Mouse (Mus musculus) heart, postnatal 0 days (tissue): ENCODE results near the gene Chaf1a. TPM values are rescaled to one million over a fixed set of nuclear protein-coding genes. Genes with fewer than 3 reads are reported as not detected.

Experiments used
- ATAC-seq: fragments of 200-750 bp; cut with Nextera tagmentation; 2 replicates; pipeline ENCODE4 v1.8.0; 2017; ENCODE audit warnings: low read depth, moderate number of reproducible peaks, moderate library complexity; ENCODE audit not compliant: insufficient read depth
- DNase-seq: peaks from one replicate; pipeline ENCODE4 v3.0.0-alpha.2; 2016; ENCODE audit warnings: low spot score
- H3K27ac ChIP-seq: fragments of 300-500 bp; sonication (generic); 2 replicates; pipeline ENCODE4 v1.5.1; 2014; ENCODE audit warnings: low read depth, mild to moderate bottlenecking
- H3K27me3 ChIP-seq: fragments of 300-500 bp; sonication (generic); 2 replicates; pipeline ENCODE4 v1.6.1; 2014; ENCODE audit warnings: low read length, mixed read lengths; ENCODE audit not compliant: control insufficient read depth, insufficient read depth
- H3K36me3 ChIP-seq: fragments of 300-500 bp; sonication (generic); replicated peaks from 2 replicates; pipeline ENCODE4 v1.6.1; 2014; ENCODE audit warnings: low read length, mixed read lengths; ENCODE audit not compliant: control insufficient read depth, insufficient read depth
- H3K4me1 ChIP-seq: fragments of 300-500 bp; sonication (generic); 2 replicates; pipeline ENCODE4 v1.6.1; 2014; ENCODE audit warnings: antibody characterized with exemption; ENCODE audit not compliant: control insufficient read depth, insufficient read depth
- H3K4me2 ChIP-seq: fragments of 300-500 bp; sonication (generic); 2 replicates; pipeline ENCODE4 v1.6.1; 2014; ENCODE audit warnings: low read depth, mild to moderate bottlenecking, low read length, moderate library complexity
- H3K4me3 ChIP-seq: fragments of 300-500 bp; sonication (generic); 2 replicates; pipeline ENCODE4 v1.5.1; 2014; ENCODE audit warnings: low read depth, low read length
- H3K9ac ChIP-seq: fragments of 300-500 bp; sonication (generic); replicated peaks from 2 replicates; pipeline ENCODE4 v1.6.1; 2014; ENCODE audit warnings: low read depth, low read length, mixed read lengths
- H3K9me3 ChIP-seq: fragments of 300-500 bp; sonication (generic); replicated peaks from 2 replicates; pipeline ENCODE4 v1.6.1; 2016; ENCODE audit warnings: low read length; ENCODE audit not compliant: control insufficient read depth
- CTCF ChIP-seq: IDR thresholded peaks from 2 replicates; pipeline ENCODE4 v1.5.1; 2016; ENCODE audit warnings: antibody characterized with exemption, control low read depth, low read depth
- EP300 ChIP-seq: IDR thresholded peaks from 2 replicates; pipeline ENCODE4 v1.6.1; 2016; ENCODE audit warnings: antibody characterized with exemption, low read depth
- WGBS: fragments of 180-500 bp; shearing (Covaris S2); extraction: QIAGEN DNeasy Blood & Tissue Kit; methylation state at CpG from one replicate; pipeline ENCODE4 v1.1.7; 2014; 5-methylcytosine and 5-hydroxymethylcytosine counted together
- polyA plus RNA-seq: library from polyadenylated mRNA; unstranded; fragments of >200 nt; fragmentation: Nextera tagmentation; extraction: Ambion mirVana; gene quantifications from 2 replicates; pipeline ENCODE4 v1.2.1, GENCODE M21; 2015
- total RNA-seq: library from RNA; depleted of rRNA; stranded (reverse); fragments of >200 nt; gene quantifications from 2 replicates; pipeline ENCODE4 v1.2.3, GENCODE M21; 2014; ENCODE audit warnings: low replicate concordance; rRNA removed

The Chaf1a gene
- total RNA-seq: 2.8 and 8.3 TPM in 2 replicates
- polyA plus RNA-seq: 2.9 and 3.0 TPM in 2 replicates

- DNase-seq (peak; percentile 99), ATAC-seq (peak; percentile 81)
- Histone ChIP-seq H3K27me3 (no peaks in the 10 kb centered on the region), H3K4me1 (peaks cover 11% of the 10 kb centered on the region), H3K9ac (peak within 1 kb of the TSS; percentile 79), H3K27ac (peak within 1 kb of the TSS; percentile 58), H3K36me3 (no peaks in the 10 kb centered on the region; the same call in 1 of the 2 replicates), H3K9me3 (no peaks in the 10 kb centered on the region), H3K4me2 (peak within 1 kb of the TSS; percentile 96), H3K4me3 (peak within 1 kb of the TSS; percentile 88)
- WGBS: under 1% methylated on average over 56 of the region's 68 CpGs
- TF ChIP-seq CTCF (no peak), EP300 (peak; percentile 35; the same call in 1 of the 2 replicates)
Measured at GRCm38 (mm10) chr17:56040030-56040856, at the start of gene Chaf1a. TSS of gene Chaf1a (plus strand) at chr17:56040439.

- Histone ChIP-seq H3K4me2 (no peak overlapping the region), H3K9ac (no peak overlapping the region), H3K4me1 (no peaks in the 10 kb centered on the region), H3K27me3 (peaks cover 12% of the 10 kb centered on the region; the same call in 1 of the 2 replicates), H3K36me3 (0 out of 2 replicates have a peak, but pooled peaks cover under 1% of the 10 kb centered on the region), H3K27ac (no peak overlapping the region), H3K4me3 (no peak overlapping the region), H3K9me3 (no peaks in the 10 kb centered on the region)
- ATAC-seq (no peak), DNase-seq (no peak)
- TF ChIP-seq CTCF (no peak), EP300 (no peak)
- 74% methylated on average over 15 of the region's 15 CpGs for WGBS
Measured at GRCm38 (mm10) chr17:55996007-55996406, 44.2 kb upstream of the Chaf1a start.

DNA sequence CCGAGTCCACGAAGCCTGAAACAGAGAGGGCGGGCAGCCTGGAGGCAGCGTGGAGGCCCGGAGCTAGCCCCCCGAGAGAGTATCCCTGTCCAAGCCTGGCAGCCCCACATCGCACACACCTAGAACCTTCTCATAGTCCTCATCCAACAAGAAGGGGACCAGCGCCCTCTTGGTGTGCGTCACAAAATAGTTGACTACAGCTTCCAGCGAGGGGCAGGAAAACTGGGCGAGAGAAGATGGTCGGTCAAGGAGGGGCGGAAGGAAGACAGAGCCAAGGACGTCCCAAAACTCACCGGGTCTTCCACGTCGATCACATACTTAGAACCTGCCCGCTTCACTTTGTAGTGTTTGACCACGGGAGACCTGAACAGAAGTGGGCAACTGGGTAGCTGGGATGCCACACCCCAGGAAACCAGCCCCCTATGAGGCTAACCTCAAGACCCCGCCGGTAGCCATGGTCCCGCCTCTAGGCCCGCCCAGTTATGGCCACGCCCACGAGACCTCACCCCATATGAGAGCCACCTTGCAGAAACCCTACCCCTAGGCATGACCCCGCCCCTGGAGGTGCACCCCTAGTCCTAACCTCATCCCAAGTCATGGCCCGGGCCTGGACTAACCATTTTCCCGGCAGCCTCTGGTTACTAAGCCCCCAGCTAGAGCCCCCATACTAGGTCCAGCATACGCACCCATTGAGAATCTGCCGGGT is 40.3 kb upstream of the Chaf1a start:
- no peak overlapping the region for H3K27ac ChIP-seq
- H3K9ac ChIP-seq: no peak overlapping the region
- H3K4me1 ChIP-seq: no peaks in the 10 kb centered on the region
- no peak overlapping the region for H3K4me2 ChIP-seq
- DNase-seq (no peak), ATAC-seq (no peak)
- H3K27me3 ChIP-seq: peaks cover 12% of the 10 kb centered on the region; the same call in 1 of the 2 replicates
- TF ChIP-seq CTCF (no peak), EP300 (no peak)
- no peaks in the 10 kb centered on the region for H3K9me3 ChIP-seq
- H3K4me3 ChIP-seq: no peak overlapping the region
- 13% methylated on average over 30 of the region's 30 CpGs for WGBS
- 0 out of 2 replicates have a peak, but pooled peaks cover 9% of the 10 kb centered on the region for H3K36me3 ChIP-seq

DNA sequence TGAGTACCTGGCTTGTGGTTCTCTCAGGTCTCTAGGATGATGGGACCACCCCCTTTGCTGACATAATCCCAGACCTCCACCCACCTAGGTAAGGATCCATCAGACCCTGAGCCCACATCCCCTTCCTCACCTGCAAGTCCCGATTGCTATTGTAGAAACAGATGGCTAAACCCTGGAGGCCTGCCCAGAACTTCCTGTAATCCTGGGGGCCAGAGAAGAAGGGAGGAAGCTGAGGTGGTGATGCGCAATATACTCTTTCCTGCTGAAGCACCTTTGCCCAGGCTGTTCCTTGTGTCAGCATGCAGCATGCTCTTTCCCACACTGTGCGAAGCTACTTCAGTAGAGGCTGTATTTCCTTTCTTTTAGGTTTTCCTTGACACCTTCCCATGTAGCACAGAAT is 37.2 kb upstream of the Chaf1a start:
- ATAC-seq (no peak), DNase-seq (no peak)
- H3K4me1 ChIP-seq: peaks cover 4% of the 10 kb centered on the region
- no peaks in the 10 kb centered on the region for H3K9me3 ChIP-seq
- TF ChIP-seq EP300 (no peak), CTCF (no peak)
- no peak overlapping the region for H3K4me3 ChIP-seq
- WGBS: 57% methylated on average over 3 of the region's 3 CpGs
- H3K36me3 ChIP-seq: 0 out of 2 replicates have a peak, but pooled peaks cover 9% of the 10 kb centered on the region
- no peak overlapping the region for H3K4me2 ChIP-seq
- no peak overlapping the region for H3K9ac ChIP-seq
- H3K27ac ChIP-seq: no peak overlapping the region
- peaks cover 12% of the 10 kb centered on the region; the same call in 1 of the 2 replicates for H3K27me3 ChIP-seq

DNA sequence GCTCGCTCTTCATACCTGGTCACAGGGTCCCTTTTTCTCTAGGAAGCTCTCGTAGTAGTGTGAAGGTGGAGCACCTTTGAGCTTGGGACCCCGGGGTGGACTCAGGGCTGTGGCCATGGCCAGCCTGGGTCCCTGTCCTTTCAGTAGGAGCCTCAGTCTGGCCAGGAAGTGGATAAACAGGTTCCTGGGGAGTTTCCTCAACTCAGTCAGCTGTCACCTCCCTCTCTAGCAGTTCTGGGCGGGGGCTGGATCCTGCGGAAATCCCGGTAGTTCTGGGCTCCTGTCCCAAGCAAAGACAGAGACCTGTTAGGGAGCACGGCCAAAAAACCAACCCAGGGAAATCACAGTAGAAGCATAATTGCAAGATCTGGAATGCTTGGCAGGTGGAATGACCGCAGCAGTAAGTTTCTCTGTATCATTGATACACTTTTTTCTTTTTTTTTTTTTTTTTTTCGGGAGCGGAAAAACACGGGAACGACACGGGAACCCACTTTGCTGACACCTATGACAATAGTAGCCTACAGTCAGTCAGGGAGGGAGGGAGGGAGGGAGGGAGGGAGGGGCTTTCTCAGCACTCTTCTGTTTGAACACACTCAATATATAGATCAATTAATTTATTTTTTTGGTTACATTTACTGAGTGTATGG is 34.7 kb upstream of the Chaf1a start, which contains the start of the genes Stap2 and Mpnd:
Gene Stap2 (minus strand): TSS at position 170 of the 647 bp plus-strand sequence.
Gene Mpnd (plus strand): TSS at position 297 of the 647 bp plus-strand sequence.
- DNase-seq (peak; percentile 88), ATAC-seq (no peak)
- H3K4me1 ChIP-seq: peaks cover 16% of the 10 kb centered on the region
- H3K9ac ChIP-seq: no peak within 1 kb of the TSS
- H3K9me3 ChIP-seq: no peaks in the 10 kb centered on the region
- 0 out of 2 replicates have a peak, but pooled peaks cover 9% of the 10 kb centered on the region for H3K36me3 ChIP-seq
- TF ChIP-seq CTCF (no peak), EP300 (0 out of 2 replicates have a peak, but pooled peaks have one; percentile 34)
- peak within 1 kb of the TSS; percentile 36 for H3K4me3 ChIP-seq
- peak within 1 kb of the TSS; percentile 50 for H3K27ac ChIP-seq
- peak within 1 kb of the TSS; percentile 50 for H3K4me2 ChIP-seq
- WGBS: 32% methylated on average over 13 of the region's 13 CpGs
- H3K27me3 ChIP-seq: peaks cover 4% of the 10 kb centered on the region; the same call in 1 of the 2 replicates
